Mouse (Mus musculus) testis, postnatal 14 days (tissue): ENCODE data around the gene Tiam1.

Experiments used
- DNase-seq: peaks from one replicate; pipeline ENCODE4 v3.0.0; 2021; ENCODE audit warnings: low spot score

Gene Tiam1

GRCm38 (mm10) chr16:89952821-89953220 is 190.7 kb downstream of the Tiam1 start:
- DNase-seq, result no peak

GRCm38 (mm10) chr16:89950754-89951153 is 192.8 kb downstream of the Tiam1 start:
- DNase-seq, result no peak

- no peak for DNase-seq
These were observed 193.3 kb downstream of the Tiam1 start for GRCm38 (mm10) chr16:89950251-89950650.

DNA sequence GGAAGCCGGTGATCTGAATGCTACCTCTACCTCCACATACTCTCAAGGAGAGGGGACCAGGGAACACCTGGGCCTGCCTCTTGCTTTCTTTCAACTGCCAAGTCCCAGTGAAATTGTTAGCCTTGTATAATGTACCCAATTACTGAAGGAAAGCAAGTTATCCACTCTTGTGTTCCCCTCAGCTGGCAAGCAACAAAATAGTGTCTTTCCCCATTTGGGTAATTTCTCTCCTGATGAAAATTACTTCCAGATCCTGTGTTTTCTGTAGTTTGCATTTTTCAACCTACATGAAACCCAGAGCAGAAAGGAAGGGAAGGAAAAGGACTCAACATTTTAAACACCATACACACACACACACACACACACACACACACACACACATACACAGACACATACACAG is 195.5 kb downstream of the Tiam1 start:
- no peak for DNase-seq

DNA sequence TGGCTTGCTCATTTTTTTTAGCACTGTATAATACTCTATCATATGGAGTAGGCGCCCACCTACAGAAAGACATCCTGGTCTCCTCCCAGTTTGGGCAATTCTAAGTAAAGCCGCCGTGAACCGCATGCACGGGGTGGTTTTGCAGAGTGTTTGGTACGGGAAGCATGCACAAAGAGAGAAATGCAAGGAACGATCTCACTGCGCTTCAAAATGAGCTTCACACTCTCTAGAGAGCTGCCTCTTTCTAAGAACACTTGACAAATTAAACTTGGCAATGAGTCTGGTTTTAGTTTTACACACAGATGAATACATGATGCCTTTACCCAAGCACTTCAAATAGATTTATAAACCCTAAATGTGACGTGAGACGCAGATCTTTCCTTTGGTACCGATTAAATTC is 196.8 kb downstream of the Tiam1 start:
- DNase-seq, result no peak

GRCm38 (mm10) chr16:89944604-89945283 is 198.8 kb downstream of the Tiam1 start:
- no peak for DNase-seq

DNA sequence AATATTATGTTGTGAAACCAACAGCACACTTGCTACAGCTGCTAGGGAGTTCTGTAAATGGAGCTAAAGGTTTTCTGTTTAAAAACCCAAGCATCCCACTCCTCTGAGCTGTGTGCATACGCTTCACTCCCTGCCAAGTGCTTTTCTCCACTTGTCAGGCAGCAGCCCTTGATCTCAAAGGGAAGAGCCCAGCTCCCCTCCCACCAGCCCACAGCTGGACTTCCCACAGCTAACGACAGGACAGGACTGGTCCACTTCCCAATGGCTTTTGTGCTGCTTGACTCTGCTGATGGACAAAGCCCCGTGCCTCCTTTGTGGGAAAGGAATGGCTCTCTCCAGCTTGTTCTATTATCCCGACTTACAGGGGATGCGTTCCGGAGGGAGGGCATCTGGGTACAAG is 199.5 kb downstream of the Tiam1 start:
- no peak for DNase-seq

GRCm38 (mm10) chr16:89943267-89943971 is 200.2 kb downstream of the Tiam1 start:
- DNase-seq, result no peak

- no peak for DNase-seq
These were observed 202.9 kb downstream of the Tiam1 start for GRCm38 (mm10) chr16:89940696-89941095.

- DNase-seq, result peak; percentile 61
These were observed 205.3 kb downstream of the Tiam1 start for GRCm38 (mm10) chr16:89938277-89938676.

DNA sequence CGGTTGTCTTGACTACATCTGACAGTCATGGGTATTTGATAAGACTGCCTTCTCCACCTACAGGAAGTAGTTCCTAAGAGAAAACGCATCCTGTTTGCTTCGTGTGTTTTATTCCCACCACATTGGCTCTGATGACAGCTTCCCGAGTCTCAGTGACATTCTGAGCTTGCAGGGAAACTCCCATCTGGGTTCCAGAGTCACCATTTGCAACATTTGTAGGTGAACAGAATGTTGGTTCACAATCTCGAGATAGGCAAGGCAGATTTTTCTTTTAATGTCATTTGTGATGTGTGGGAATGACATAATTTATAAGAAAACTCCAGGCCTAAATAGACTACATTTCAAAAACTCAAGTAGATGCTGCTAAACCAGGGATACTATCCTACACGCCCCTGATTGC is 207.0 kb downstream of the Tiam1 start:
- DNase-seq, result no peak

- no peak for DNase-seq
These were observed 208.2 kb downstream of the Tiam1 start for GRCm38 (mm10) chr16:89935398-89935797.

- no peak for DNase-seq
These were observed 209.0 kb downstream of the Tiam1 start for GRCm38 (mm10) chr16:89934616-89935015.

DNA sequence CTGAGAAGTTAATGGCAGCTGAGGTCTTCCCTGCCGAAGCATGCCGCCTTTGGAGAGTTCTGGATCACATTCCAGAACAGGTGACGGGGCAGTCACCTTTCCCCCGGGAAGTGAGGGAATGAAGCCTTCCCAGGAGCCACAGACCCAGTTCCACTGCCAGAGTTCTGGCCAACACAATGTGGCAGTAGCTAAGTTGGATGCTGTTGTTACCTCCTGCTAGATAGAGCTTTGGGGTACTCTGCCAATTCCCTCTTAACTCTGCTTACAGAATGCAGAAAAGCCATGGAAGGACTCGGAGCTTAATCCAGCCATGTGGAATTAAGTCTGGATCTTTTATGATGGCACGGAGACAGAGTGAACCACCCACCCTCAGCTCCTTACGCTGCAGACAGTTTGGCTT is 209.6 kb downstream of the Tiam1 start:
- no peak for DNase-seq

GRCm38 (mm10) chr16:89928611-89929010 is 215.0 kb downstream of the Tiam1 start:
- DNase-seq, result no peak

DNA sequence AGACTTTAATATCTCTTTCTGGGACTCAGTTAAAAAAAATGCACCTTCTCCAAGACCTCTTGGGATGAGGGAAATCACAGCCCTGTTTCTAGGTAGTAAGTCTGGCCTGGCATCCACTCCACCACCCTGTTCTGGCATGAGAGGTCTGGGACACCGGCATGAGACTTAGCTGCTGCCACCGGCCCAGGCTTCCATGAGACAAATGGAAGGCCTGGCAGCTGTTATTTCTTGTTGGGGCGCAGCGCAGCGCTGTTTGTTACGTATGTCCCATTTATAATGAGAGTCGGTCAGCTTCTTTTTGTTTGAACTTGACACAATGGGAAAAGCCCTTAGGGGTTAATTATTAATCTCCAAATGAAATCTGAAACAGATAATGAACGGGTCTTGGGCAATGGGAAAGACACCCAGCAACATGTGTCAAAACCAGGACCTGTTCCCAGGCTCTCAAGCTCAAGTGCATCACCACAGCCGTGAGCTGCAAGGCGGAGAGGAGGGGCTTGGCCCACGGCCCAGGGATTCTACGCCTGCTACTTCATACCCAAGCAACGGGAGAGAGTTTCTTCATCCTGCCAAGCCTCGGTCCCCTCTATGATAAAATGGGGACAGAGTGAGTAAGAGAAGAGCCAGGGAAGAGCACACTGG is 219.2 kb downstream of the Tiam1 start:
- no peak for DNase-seq

- DNase-seq, result no peak
These were observed 220.3 kb downstream of the Tiam1 start for GRCm38 (mm10) chr16:89923311-89923710.

GRCm38 (mm10) chr16:89922458-89922857 is 221.1 kb downstream of the Tiam1 start:
- DNase-seq, result no peak

DNA sequence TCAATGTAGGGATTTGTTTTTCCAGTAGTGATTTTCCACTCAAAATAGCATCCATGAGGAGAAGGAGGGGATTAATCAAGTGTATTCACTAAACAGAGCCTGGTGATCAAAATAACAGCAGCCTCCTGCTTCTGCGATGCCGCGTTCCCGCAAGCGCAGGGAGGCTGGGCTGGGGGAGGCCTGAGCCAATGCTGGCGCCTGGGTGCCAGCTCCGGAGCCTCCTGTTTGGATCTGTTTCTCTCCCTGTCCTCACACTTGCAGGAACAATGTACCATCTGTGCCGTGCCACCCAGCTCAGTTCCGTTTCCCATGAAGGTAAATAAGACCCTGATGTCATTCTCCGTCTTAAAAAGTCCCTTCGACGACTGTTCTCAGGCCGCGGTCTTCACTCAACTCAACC is 222.2 kb downstream of the Tiam1 start:
- DNase-seq, result no peak

DNA sequence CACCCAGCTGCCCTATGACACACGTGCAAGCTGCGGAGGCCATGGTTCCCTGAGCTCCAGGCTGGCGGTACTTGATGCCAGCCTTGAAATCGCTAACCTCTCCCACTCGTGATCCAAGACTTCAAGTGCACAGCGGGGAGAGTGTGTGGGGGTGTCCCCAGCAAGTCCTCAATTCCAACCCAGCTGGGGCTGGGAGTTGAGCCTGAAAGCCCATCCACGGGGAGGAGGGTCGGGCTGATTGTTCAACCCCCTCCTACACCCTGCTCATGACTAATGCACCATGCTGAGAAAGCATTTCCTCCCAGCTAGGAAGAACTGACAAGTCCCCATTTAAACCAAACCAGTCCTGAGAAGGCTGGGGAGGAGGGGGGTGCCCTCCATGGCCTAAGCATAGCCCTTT is 223.2 kb downstream of the Tiam1 start:
- DNase-seq, result no peak

DNA sequence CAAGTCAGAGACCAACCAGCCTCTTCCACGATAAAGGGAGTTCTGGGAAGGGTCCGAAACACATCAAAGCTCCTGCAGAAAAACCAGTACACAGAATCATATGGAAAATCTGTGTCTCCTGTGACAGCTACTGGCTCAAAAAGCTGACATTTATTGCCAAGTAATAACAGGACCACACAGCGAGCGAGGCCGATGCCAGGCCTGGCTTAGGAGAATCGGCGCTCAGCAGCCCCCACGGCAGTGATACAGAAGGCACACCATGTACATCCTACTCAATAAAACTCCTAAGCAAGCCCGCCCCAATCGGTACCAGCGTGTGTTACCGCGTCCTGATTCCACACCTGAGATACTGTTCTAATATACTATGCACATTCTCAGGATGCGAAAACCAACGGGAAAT is 226.2 kb downstream of the Tiam1 start:
- DNase-seq, result no peak

DNA sequence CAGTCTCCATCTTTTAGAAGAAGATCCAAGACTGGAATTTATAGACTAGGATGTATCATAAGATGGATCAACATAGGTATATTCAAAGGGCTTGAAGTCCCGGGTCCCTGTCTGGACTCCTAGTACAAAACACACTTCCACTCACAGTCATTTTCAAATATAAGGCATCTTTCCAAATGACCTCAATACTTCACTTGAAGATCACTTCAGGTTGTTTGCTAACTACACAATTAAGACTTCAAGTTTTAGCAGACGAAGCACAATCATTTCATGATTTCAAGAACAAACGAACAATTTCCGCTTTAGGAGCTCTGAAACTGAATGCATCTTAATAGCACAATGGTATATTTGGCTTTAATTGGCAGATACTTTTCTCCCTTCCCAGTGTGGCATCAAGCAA is 228.6 kb downstream of the Tiam1 start:
- DNase-seq, result no peak

DNA sequence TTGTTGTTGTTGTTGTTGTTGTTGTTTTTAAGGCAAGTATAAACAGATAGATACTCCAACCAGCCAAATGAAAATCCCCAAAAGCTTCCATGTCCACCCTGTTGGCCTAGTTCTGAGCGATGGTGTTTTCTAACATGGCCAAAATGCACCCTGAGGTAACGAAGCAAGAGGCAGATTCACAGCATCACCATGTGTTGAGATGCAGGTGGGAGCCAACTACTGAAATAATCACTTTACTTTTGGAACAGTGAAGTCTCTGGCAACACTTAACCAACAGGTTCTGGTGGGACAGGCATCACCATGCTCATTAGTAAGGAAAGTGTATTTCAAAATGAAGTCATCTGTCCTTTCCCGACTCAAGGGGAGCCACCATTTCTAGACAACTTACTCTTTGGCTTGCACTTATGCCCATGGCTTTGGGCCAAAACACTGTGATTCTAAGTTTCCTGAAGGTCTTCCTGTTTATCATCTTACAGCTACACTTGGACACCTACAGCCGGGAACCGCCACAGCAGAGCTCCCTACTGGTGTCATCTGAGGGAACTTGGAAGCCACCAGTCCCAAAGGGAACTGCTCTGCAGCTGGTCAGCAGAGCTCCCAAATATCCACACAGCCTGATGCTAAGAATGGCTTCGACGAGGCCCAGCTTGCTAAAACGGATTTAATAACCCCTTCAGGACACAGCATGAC is 230.7 kb downstream of the Tiam1 start:
- no peak for DNase-seq
